Mouse (Mus musculus) gastrocnemius, adult 2 months (tissue): ENCODE measurements around the gene Rfwd3. TPM values are rescaled to one million over a fixed set of nuclear protein-coding genes. Genes with fewer than 3 reads are reported as not detected.
"Not testable (repeated sequence)": the region's sequence is repeated elsewhere in the genome, so short reads cannot be mapped to it uniquely, and the experiment has no call there.

Source experiments
- DNase-seq: peaks from one replicate; pipeline ENCODE4 v3.0.0; 2022
- H3K27ac ChIP-seq: fragments of 200-600 bp; 2 replicates; pipeline ENCODE4 v1.8.1; 2022; ENCODE audit warnings: mild to moderate bottlenecking
- H3K4me3 ChIP-seq: fragments of 200-600 bp; 2 replicates; pipeline ENCODE4 v1.8.1; 2022; ENCODE audit warnings: mild to moderate bottlenecking, moderate library complexity
- CTCF ChIP-seq: fragments of 200-600 bp; IDR thresholded peaks from 2 replicates; pipeline ENCODE4 v1.8.1; 2022; ENCODE audit warnings: antibody characterized with exemption, mild to moderate bottlenecking, moderate library complexity
- intact Hi-C: fragments of 180-260 bp; cut with DNase I; formaldehyde crosslinking; loops from one replicate; pipeline ENCODE4 v1.15.1; 2025
- total RNA-seq, 2 experiments: library from RNA; stranded (reverse); gene quantifications; 2 replicates each; pipeline ENCODE4 v1.2.3; 2021

The Rfwd3 gene
- total RNA-seq, 2 experiments from 2014 or later, result 4.5 to 5.2 TPM

DNA sequence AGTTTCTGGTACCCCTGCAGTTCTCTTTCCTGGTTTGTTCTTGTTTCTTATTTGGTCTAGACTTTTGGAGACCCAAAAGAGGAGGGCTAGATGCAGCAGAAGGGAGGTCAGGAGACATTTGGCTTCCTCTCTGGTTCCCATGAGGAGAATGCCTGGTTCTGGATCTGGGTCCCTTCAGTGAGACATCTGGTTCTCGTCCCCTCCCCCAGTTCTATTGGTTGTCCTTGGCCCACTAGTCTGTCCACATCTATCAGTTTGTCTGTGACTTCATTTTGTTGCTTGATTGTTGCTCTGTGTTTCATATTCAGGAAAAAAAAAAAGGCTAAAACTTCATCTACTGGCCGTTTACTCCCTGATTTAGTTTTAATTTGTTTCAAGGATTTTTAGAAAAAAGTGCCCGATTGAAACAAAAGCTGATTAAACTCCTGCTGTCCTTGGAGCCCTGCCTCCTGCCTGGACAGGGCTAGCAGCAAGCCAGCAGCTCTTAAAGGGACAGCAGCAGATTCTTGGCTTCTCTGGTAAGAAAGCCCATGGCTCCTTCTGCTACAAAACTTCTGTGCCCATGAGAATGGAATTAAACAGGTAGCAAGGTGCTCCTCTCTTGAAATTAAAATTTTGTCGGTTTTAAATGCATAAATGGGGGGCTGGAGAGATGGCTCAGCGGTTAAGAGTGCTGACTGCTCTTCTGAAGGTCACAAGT, 5.2 kb upstream of the Rfwd3 start:
- Histone ChIP-seq H3K4me3 (no peak overlapping the region), H3K27ac (no peak overlapping the region)
- TF ChIP-seq CTCF, result no peak
- peak; percentile 23 for DNase-seq
- intact Hi-C loops, result no loop called here

DNA sequence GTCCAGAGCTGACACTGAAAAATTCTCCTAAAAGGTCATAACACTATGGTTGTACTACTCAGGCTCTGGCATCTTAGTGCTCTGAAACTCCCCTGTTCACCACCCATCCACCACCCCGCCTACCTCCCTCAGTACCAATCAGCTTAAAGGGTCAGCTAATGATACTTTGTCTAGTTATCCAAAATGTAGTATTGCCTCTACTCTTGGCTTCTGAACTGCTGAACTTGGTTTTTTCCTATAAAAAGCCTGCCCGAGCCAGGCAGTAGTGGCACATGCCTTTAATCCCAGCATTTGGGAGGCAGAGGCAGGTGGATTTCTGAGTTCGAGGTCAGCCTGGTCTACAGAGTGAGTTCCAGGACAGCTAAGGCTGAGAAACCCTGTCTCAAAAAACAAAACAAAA, 4.3 kb upstream of the Rfwd3 start:
- DNase-seq, result no peak
- intact Hi-C loops, result no loop called here
- no peak for TF ChIP-seq CTCF
- H3K4me3 ChIP-seq, result no peak overlapping the region
- no peak overlapping the region for H3K27ac ChIP-seq

DNA sequence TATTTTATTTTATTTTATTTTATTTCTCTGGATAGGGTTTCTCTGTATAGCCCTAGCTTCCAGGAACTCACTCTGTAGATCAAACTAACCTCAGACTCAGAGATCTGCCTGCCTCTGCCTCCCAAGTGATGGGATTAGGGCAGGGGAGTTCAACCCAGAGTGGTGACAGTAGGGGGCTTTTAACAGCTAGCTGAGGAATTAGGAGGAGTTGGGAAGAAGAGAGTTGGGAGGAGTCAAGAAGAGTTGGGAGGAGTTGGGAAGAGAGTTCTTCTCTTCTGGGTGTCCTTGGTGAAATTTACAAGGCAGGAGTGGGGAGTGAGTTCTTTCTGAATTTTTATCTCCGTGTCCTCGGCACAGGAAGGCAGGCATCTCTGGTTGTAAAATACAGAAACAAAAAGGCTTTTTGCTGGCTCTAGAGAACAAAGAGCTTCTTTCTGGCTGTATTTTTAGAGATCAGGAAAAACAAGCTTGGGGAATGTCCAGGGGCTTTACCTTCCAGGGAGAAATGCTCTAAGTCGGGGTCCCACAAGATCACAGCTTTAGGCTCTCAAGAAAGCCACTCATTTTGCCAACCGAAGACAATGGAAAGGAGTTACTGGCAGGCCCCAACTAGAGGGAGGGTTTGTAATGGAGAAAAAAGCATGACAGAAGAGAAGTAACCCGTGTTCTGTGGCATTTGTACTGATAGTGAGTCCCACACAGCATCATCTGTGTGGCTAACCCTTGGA, 3.2 kb upstream of the Rfwd3 start:
- H3K4me3 ChIP-seq, DNase-seq, intact Hi-C loops, H3K27ac ChIP-seq: not testable (repeated sequence)

DNA sequence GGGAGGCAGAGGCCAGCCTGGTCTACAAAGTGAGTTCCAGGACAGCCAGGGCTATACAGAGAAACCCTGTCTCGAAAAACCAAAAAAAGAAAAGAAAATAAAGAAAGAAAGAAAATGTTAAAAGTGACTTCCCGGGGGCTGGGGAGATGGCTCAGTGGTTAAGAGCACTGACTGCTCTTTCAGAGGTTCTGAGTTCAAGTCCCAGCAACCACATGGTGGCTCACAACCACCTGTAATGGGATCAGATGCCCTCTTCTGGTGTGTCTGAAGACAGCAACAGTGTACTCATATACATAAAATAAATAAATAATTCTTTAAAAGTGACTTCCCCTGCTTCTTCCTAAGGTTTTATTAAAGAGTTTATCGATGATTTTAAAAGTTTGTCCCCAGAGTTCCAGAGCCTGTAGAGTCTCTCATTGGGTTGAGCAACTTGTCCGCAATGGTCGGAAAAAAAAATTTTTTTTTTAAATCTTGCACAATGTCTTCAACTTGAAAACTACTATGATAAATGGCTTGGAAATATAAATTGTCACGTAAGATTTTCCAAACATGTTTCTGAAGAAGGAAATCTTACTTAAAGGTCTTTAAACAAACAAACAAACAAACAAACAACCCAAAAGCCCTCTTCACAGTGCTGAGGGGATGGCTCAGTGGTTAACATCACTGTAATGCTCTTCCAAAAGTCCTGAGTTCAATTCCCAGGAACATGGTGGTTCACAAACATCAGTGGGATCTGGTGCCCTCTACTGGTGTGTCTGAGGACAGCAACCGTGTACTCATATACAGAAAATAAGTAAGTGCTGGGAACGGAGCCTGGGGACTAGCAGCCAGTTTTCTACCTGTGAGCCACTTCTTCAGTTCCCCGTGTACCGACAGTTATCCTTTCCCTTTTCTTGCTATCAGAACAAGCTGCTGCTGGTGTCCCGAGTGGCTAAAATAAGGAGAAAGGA, 850 bp upstream of the Rfwd3 start:
- intact Hi-C loops, result no loop called here
- H3K27ac ChIP-seq, result no peak overlapping the region
- peak; percentile 47 for TF ChIP-seq CTCF

DNA sequence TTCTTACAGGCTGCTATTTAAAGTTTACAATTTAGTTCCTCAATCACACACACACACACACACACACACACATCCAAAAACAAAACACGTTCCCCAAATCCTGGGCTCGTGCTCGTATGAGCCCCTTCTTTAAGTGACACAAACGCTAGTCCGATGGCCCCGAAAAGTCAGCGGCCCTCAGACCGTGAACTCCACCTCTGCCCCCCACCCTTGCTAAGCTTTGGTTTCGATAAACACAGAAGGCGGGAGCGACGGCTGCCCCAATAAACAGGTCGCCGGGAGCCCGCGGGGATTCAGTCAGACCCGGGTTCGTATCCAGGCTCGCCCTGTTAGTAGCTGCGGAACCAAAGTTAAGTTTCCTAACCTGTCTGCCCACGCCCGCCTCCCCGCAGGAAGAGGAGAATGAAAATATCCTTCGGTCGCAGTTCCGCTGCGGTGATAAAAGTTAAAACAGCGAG, 630 bp downstream of the Rfwd3 start:
- Histone ChIP-seq H3K4me3 (peak overlapping the region; percentile 96), H3K27ac (peak overlapping the region; percentile 92)
- no peak for TF ChIP-seq CTCF
- intact Hi-C loops, result no loop called here
- DNase-seq, result peak; percentile 65

More for the DNA sequence above, 850 bp upstream of the Rfwd3 start:
- H3K4me3 ChIP-seq, result peak overlapping the region; percentile 96
- no peak for DNase-seq

DNA sequence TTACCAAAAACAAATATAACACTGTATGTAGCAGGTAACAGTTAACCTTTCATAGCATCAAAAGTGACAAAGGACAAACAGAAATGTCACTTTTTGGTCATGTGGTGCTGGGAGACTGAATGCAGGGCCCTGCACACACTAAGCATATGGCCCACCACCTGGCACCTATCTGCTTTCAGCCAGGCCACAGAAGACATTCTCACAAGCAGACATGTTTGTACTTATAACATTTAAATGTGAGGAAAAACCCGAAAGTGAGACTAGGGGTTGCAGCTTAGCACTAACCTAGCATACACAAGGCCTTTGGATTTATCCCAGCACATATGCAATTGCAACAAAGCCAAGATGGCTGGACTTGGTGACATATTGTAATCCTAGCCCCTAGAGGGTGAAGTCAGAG, 2.0 kb downstream of the Rfwd3 start:
- Histone ChIP-seq H3K27ac (no peak overlapping the region), H3K4me3 (no peak overlapping the region)
- intact Hi-C loops, result no loop called here
- TF ChIP-seq CTCF, result no peak
- no peak for DNase-seq

DNA sequence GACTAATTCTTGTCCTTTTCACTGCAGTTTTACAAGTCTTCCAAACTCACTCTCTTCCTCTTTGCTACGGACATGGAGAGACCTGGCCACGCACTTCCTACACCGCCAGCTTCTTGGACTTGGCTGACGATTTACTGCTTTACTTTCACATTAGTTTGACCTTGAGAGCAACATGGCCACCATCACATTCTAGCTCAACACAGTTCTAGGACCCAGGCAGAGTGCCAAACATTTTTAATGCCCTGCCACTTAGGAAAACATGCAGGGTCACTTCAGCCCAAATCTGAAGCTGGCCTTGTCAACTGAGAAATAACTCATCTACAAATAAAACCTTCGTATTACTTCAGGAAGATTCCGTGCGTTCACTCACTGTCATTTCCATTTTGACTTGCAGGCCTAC, 8.3 kb downstream of the Rfwd3 start:
- Histone ChIP-seq H3K27ac (no peak overlapping the region), H3K4me3 (no peak overlapping the region)
- intact Hi-C loops, result no loop called here
- DNase-seq, result no peak
- no peak for TF ChIP-seq CTCF

DNA sequence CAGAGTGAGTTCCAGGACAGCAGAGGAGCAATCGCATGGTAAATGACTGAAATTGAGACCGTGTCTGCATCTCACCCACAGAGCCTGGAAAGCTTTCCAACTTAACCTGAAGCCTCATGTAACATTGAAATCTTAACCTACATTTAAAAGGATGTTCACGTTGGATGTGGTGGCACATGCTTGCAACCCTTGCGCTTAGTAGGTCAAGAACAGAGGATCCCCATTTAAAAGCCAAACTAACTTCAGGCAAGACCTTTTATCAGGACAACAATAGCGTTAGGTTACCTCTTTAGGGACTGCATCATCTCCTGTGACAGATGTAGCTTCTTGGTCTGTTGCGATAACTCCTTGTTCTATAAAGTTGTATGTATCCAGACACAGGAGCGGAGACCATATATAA, 9.4 kb downstream of the Rfwd3 start:
- no peak for DNase-seq
- no peak for TF ChIP-seq CTCF
- H3K27ac ChIP-seq, result no peak overlapping the region
- intact Hi-C loops, result no loop called here
- no peak overlapping the region for H3K4me3 ChIP-seq

DNA sequence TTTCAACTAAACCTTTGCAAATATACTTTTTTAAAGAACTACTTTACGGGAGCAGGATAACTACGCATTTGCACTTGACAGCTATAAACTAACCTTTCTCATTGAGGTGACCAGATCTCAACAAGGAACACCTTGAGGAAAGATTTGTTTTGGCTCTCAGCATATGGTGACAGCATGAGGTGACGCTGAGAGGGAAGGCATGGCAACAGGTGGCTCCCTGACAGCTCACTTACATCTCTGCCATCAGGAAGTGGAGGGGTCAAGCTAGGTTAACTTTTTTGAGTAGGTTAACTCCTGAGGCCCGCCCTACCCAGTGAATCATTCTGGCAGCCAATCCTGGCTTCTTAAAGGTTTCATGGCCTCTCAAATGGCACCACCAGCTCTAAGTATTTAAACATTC, 14.4 kb downstream of the Rfwd3 start:
- H3K4me3 ChIP-seq, result no peak overlapping the region
- TF ChIP-seq CTCF, result no peak
- DNase-seq, result no peak
- no peak overlapping the region for H3K27ac ChIP-seq
- intact Hi-C loops, result loop anchor here (10.0 kb wide), 1 partner anchor 131 kb away; no protein-coding TSS in a partner anchor

DNA sequence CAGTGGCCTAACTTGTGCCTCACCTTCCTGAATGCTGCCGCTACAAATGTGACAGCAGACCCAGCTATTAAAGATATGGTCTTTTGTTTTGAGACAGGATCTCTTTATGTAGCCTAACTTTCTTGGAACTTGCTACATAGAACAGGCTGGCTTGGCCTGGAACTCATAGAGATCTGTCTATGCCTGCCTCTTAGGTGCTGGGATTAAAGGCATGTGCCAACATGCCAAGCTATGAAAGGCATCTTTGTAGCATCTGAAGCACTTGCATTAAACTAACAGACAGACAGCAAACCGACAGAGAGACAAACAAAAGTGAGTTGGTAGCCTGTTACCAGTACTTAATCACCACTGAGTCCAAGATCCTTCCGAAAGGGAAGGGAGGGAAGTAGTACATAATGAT, 17.9 kb downstream of the Rfwd3 start:
- TF ChIP-seq CTCF, result no peak
- intact Hi-C loops, result loop anchor here (10.0 kb wide), 1 partner anchor 127 kb away; no protein-coding TSS in a partner anchor
- H3K27ac ChIP-seq, result no peak overlapping the region
- no peak for DNase-seq
- H3K4me3 ChIP-seq, result no peak overlapping the region

DNA sequence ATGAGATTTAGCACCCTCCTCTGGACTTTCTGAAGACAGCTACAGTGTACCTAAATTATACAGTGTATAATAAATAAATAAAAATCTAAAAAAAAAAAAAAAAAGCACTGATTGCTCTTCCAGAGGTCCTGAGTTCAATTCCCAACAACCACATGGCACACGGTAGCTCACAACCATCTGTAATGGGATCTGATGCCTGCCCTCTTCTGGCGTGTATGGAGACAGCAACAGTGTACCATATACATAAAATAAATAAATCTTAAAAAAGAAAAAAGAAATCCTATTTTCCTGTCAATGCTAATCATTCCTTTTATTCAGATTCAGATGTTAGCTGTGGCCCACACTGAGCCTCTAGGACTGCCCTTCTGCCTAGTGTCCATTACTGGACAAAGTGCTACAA, 31.7 kb downstream of the Rfwd3 start:
- intact Hi-C loops, result no loop called here
- DNase-seq, result no peak
- TF ChIP-seq CTCF, result peak; percentile 28; the same call in 1 of the 2 replicates
- no peak overlapping the region for H3K4me3 ChIP-seq
- H3K27ac ChIP-seq, result no peak overlapping the region

DNA sequence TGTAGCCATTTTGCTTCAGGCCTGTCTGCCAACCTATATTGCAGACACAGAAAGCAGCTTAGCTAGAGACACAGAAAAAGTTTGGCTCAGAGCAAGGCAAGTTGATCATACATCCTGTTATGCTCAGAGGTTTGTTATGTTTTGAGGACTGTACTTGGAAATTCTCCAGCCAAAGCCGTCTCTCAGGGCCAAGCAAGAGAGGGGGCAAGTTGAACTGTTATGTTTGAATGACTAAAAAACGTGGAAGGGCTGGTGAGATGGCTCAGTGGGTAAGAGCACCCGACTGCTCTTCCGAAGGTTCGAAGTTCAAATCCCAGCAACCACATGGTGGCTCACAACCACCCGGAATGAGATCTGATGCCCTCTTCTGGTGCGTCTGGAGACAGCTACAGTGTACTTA, 33.9 kb downstream of the Rfwd3 start:
- H3K4me3 ChIP-seq, DNase-seq, H3K27ac ChIP-seq, intact Hi-C loops: not testable (repeated sequence)
